Mouse (Mus musculus): Measurements from ENCODE around the gene Rreb1. TPM values are rescaled to one million over a fixed set of nuclear protein-coding genes. Genes with fewer than 3 reads are reported as not detected.
A peak's percentile ranks its signal among the peaks of the same experiment; 100 is the strongest.

The Rreb1 gene
- polyA plus RNA-seq, 2 experiments, result 19.0 to 21.4 TPM

- H3K4me2 ChIP-seq (replicated peaks; ENCODE audit: low read depth, low read length, severe bottlenecking), result no peak overlapping the region
- no peak overlapping the region for H3K27ac ChIP-seq (replicated peaks; ENCODE audit: low read depth, low read length)
- H3K9me3 ChIP-seq (ENCODE audit: control insufficient read depth, low read length), result no peaks in the 10 kb centered on the region
- H3K4me1 ChIP-seq (ENCODE audit: control insufficient read depth, insufficient read depth, low read length), result peaks cover 34% of the 10 kb centered on the region
- no peak overlapping the region for H3K4me3 ChIP-seq (replicated peaks; ENCODE audit: low read length)
- no peak overlapping the region for H3K9ac ChIP-seq (ENCODE audit: low read depth, low read length, severe bottlenecking)
- ATAC-seq (ENCODE audit: low FRiP score, low read depth) (no peak), DNase-seq (ENCODE audit: low spot score) (no peak)
- no peaks in the 10 kb centered on the region for H3K27me3 ChIP-seq (ENCODE audit: control insufficient read depth, insufficient read depth, low read length)
- 0 out of 2 replicates have a peak, but pooled peaks cover 3% of the 10 kb centered on the region for H3K36me3 ChIP-seq (ENCODE audit: control insufficient read depth, insufficient read depth, low read length)
- TF ChIP-seq POLR2A (IDR thresholded peaks at IDR 0.05; ENCODE audit: borderline replicate concordance, extremely low read depth, insufficient read depth, insufficient read length), result no peak
- WGBS, result 61% methylated on average over 8 of the region's 8 CpGs
Measured at GRCm38 (mm10) chr13:37859782-37860181, 81.6 kb downstream of the Rreb1 start.

- ATAC-seq (ENCODE audit: low FRiP score, low read depth), result no peak
- Histone ChIP-seq H3K4me2 (replicated peaks; ENCODE audit: low read depth, low read length, severe bottlenecking) (no peak overlapping the region), H3K36me3 (ENCODE audit: control insufficient read depth, insufficient read depth, low read length) (0 out of 2 replicates have a peak, but pooled peaks cover 3% of the 10 kb centered on the region), H3K27me3 (ENCODE audit: control insufficient read depth, insufficient read depth, low read length) (no peaks in the 10 kb centered on the region), H3K4me1 (ENCODE audit: control insufficient read depth, insufficient read depth, low read length) (peaks cover 30% of the 10 kb centered on the region), H3K9ac (ENCODE audit: low read depth, low read length, severe bottlenecking) (no peak overlapping the region), H3K4me3 (replicated peaks; ENCODE audit: low read length) (no peak overlapping the region), H3K27ac (replicated peaks; ENCODE audit: low read depth, low read length) (no peak overlapping the region), H3K9me3 (ENCODE audit: control insufficient read depth, low read length) (no peaks in the 10 kb centered on the region)
- 83% methylated on average over 3 of the region's 3 CpGs for WGBS
- TF ChIP-seq POLR2A (IDR thresholded peaks at IDR 0.05; ENCODE audit: borderline replicate concordance, extremely low read depth, insufficient read depth, insufficient read length), result no peak
- DNase-seq (ENCODE audit: low spot score), result no peak
Measured at GRCm38 (mm10) chr13:37860204-37860603, 82.0 kb downstream of the Rreb1 start.

GRCm38 (mm10) chr13:37860789-37861188, 82.6 kb downstream of the Rreb1 start:
- ATAC-seq (ENCODE audit: low FRiP score, low read depth), result no peak
- H3K4me1 ChIP-seq (ENCODE audit: control insufficient read depth, insufficient read depth, low read length), result peaks cover 33% of the 10 kb centered on the region

GRCm38 (mm10) chr13:37862492-37862891, 84.3 kb downstream of the Rreb1 start:
- no peaks in the 10 kb centered on the region for H3K9me3 ChIP-seq (ENCODE audit: control insufficient read depth, low read length)
- no peak for TF ChIP-seq POLR2A (IDR thresholded peaks at IDR 0.05; ENCODE audit: borderline replicate concordance, extremely low read depth, insufficient read depth, insufficient read length)
- no peak for DNase-seq (ENCODE audit: low spot score)
- H3K9ac ChIP-seq (ENCODE audit: low read depth, low read length, severe bottlenecking), result no peak overlapping the region
- no peak overlapping the region for H3K4me2 ChIP-seq (replicated peaks; ENCODE audit: low read depth, low read length, severe bottlenecking)
- H3K36me3 ChIP-seq (ENCODE audit: control insufficient read depth, insufficient read depth, low read length), result 0 out of 2 replicates have a peak, but pooled peaks cover 3% of the 10 kb centered on the region
- ATAC-seq (ENCODE audit: low FRiP score, low read depth), result peak; percentile 42; the same call in 1 of the 2 replicates
- H3K27ac ChIP-seq (replicated peaks; ENCODE audit: low read depth, low read length), result peak overlapping the region; percentile 58; the same call in 1 of the 2 replicates
- 19% methylated on average over 6 of the region's 6 CpGs for WGBS
- peaks cover 45% of the 10 kb centered on the region for H3K4me1 ChIP-seq (ENCODE audit: control insufficient read depth, insufficient read depth, low read length)
- H3K4me3 ChIP-seq (replicated peaks; ENCODE audit: low read length), result no peak overlapping the region
- no peaks in the 10 kb centered on the region for H3K27me3 ChIP-seq (ENCODE audit: control insufficient read depth, insufficient read depth, low read length)

More at GRCm38 (mm10) chr13:37860789-37861188, 82.6 kb downstream of the Rreb1 start:
- TF ChIP-seq POLR2A (IDR thresholded peaks at IDR 0.05; ENCODE audit: borderline replicate concordance, extremely low read depth, insufficient read depth, insufficient read length), result no peak
- H3K4me3 ChIP-seq (replicated peaks; ENCODE audit: low read length), result no peak overlapping the region
- no peaks in the 10 kb centered on the region for H3K9me3 ChIP-seq (ENCODE audit: control insufficient read depth, low read length)
- no peak for DNase-seq (ENCODE audit: low spot score)
- 79% methylated on average over 3 of the region's 3 CpGs for WGBS
- no peak overlapping the region for H3K9ac ChIP-seq (ENCODE audit: low read depth, low read length, severe bottlenecking)
- H3K27me3 ChIP-seq (ENCODE audit: control insufficient read depth, insufficient read depth, low read length), result no peaks in the 10 kb centered on the region
- H3K4me2 ChIP-seq (replicated peaks; ENCODE audit: low read depth, low read length, severe bottlenecking), result no peak overlapping the region
- H3K27ac ChIP-seq (replicated peaks; ENCODE audit: low read depth, low read length), result no peak overlapping the region
- 0 out of 2 replicates have a peak, but pooled peaks cover 3% of the 10 kb centered on the region for H3K36me3 ChIP-seq (ENCODE audit: control insufficient read depth, insufficient read depth, low read length)

GRCm38 (mm10) chr13:37863643-37864042, 85.4 kb downstream of the Rreb1 start:
- TF ChIP-seq POLR2A (IDR thresholded peaks at IDR 0.05; ENCODE audit: borderline replicate concordance, extremely low read depth, insufficient read depth, insufficient read length), result no peak
- Histone ChIP-seq H3K9ac (ENCODE audit: low read depth, low read length, severe bottlenecking) (no peak overlapping the region), H3K4me2 (replicated peaks; ENCODE audit: low read depth, low read length, severe bottlenecking) (no peak overlapping the region), H3K36me3 (ENCODE audit: control insufficient read depth, insufficient read depth, low read length) (0 out of 2 replicates have a peak, but pooled peaks cover 3% of the 10 kb centered on the region), H3K4me3 (replicated peaks; ENCODE audit: low read length) (no peak overlapping the region), H3K4me1 (ENCODE audit: control insufficient read depth, insufficient read depth, low read length) (peaks cover 39% of the 10 kb centered on the region), H3K9me3 (ENCODE audit: control insufficient read depth, low read length) (no peaks in the 10 kb centered on the region), H3K27ac (replicated peaks; ENCODE audit: low read depth, low read length) (no peak overlapping the region), H3K27me3 (ENCODE audit: control insufficient read depth, insufficient read depth, low read length) (no peaks in the 10 kb centered on the region)
- WGBS, result 80% methylated on average over 5 of the region's 5 CpGs
- DNase-seq (ENCODE audit: low spot score) (no peak), ATAC-seq (ENCODE audit: low FRiP score, low read depth) (no peak)
